Mouse (Mus musculus): ENCODE results near the gene Usp30.

DNA sequence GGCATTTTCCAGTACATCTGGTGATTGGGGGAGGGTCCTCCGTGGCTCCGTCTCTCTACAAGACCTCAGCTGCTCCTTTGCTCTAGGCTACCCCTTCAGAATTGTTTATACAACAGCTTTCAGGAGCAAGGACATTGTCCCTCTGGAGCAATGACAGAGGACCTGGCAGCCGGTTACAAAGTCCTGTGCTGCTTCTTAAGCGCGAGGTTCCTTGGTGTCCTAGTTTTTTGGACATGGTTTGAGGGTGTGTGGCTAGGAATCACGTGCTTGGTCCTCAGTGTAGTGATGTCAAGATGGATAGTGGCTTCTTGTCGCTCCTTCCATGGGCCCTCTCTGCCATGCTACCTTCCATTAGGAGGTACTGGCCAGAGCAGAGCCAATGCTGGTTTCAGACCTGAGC, 30.9 kb upstream of the Usp30 start:
- TF ChIP-seq POLR2A (IDR thresholded peaks at IDR 0.05; ENCODE audit: control insufficient read depth, low read depth, low read length) (no peak), CTCF (IDR thresholded peaks at IDR 0.05; ENCODE audit: control insufficient read depth, insufficient read depth, insufficient replicate concordance, low read depth, low read length) (no peak)

All from testis, adult 2 months (tissue).